Mouse (Mus musculus) adrenal gland, postnatal 10 days (tissue): Measurements from ENCODE around the gene Primpol. TPM values are rescaled to one million over a fixed set of nuclear protein-coding genes. Genes with fewer than 3 reads are reported as not detected.
"Not testable (repeated sequence)": the region's sequence is repeated elsewhere in the genome, so short reads cannot be mapped to it uniquely, and the experiment has no call there.

ENCODE experiments used
- DNase-seq: peaks from one replicate; pipeline ENCODE4 v3.0.0; 2021; ENCODE audit warnings: mixed read lengths
- total RNA-seq, 2 experiments: library from RNA; stranded (reverse); gene quantifications; 2 replicates each; pipeline ENCODE4 v1.2.3; 2021

Primpol gene
- total RNA-seq, 2 experiments from 2014 or later = 12.0 to 17.4 TPM

GRCm38 (mm10) chr8:46603587-46603986, 13.4 kb downstream of the Primpol start:
- no peak for DNase-seq

GRCm38 (mm10) chr8:46600959-46601707, 15.9 kb downstream of the Primpol start:
- no peak for DNase-seq

- DNase-seq = no peak
Measured at GRCm38 (mm10) chr8:46599314-46599904, 17.6 kb downstream of the Primpol start.

DNA sequence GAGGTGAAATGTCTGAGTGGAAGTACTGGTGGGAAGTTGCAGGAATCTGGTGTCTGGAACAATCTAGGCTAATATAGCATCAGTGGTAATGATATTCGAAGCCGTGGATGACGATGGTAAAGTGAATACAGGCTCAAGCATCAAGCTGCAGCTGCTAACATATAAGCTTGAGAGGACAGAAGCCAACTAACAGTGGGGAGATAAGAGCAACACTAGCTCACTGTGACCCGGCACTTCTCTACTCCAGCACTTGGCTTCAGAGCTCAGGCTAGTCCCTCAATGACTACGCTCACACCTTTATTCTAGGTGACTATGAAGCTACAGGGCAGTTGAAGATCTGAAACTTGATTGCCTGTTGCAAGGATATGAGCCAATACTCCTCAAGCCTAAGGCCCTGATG, 18.3 kb downstream of the Primpol start:
- no peak for DNase-seq

GRCm38 (mm10) chr8:46598114-46598513, 18.9 kb downstream of the Primpol start:
- DNase-seq = peak; percentile 23

- peak; percentile 28 for DNase-seq
Measured at GRCm38 (mm10) chr8:46597411-46597810, 19.6 kb downstream of the Primpol start.

DNA sequence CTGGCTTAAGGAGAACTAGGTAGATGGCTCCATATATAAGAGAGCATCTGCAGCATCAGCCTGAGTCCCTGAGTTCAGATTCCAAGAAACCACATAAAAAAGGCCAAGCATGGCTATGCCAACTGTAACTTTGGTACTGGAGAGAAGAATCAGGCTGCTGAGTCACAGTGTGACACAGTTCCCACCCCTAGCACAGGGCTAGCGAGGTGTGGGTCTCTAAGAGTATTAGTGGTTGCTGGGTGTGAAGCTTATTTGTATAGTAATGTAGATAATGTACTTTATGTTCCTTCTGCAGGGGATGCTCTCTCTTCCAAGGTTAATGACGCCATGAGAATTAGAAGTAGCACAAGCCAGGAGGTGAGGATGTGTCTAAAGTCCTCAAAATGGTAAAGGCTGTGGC, 20.5 kb downstream of the Primpol start:
- no peak for DNase-seq

- DNase-seq = peak; percentile 26
Measured at GRCm38 (mm10) chr8:46595593-46595992, 21.4 kb downstream of the Primpol start.

DNA sequence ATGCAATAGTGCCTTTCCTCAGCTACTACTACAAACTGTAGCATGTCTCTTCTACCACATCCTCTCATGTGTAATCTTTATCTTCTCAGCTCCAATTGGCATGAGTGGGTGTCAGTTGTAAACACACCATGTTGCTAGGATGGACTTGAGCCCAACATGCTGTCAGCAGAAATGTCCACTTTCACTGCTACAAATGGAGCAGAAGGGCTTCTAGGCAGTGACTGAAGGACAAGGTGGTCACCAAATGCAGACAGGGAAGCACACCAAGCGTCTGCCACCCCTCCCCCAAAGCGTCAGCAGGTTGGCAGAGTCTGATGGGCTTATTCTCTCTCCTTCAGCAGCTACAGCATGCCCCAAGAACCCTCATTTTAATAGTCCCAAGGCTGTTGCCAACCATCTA, 23.2 kb downstream of the Primpol start:
- DNase-seq = no peak

DNA sequence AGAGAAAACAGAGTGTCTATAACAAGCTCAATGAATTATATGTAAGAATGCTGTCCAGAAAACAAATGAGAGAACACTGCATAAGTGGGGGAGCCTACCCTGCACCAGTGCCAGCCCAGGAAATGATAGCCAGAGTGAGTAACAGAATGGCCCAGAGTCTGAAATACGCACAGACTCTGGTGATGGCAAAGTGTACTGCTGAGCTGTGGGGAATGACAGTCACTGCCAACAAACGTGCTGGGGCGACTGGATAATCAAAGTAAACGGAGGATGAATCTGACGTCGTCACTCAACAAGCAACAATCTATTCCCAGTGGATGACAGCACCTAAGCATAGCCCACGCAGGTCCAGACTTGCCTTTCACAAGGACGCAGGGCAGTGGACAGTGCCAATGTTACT, 23.9 kb downstream of the Primpol start:
- no peak for DNase-seq

- no peak for DNase-seq
Measured at GRCm38 (mm10) chr8:46588663-46589062, 28.3 kb downstream of the Primpol start.

DNA sequence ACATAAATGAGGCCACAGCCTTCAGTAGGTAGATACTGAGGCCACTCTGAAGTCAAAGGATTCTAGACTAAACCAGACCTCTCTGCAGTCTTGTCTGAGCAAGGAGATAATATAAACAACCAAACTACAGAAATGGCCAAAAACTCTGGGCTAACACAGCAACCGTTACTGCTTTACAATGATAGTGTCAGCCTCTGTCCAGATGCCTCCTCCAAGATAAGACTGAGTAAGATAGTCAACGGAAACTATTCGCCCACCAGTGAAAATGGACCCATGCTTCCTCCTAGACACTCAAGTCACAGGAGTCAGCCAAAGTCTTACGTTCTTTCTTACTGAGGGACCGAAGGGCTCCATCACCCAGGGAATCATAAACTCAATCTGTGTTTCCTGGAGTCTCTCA, 29.1 kb downstream of the Primpol start:
- DNase-seq = no peak

DNA sequence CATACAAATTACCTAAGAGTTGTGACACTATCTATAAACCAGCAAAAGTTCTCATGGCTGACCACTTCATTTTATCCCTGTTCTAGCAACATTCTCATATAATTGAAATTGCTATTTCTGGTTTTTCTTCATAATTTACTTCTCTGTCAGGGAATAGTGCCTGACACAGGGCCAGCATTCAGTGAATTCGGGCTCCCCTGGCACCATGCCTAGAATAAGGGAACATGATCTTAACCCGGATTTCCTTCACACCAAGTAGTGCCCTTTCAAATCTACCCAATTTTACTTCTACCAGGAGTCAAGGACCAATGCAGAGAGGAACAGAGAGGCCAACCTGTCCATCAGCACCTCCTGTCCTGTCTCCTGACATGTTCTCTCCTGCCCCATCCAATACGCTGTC, 31.4 kb downstream of the Primpol start:
- DNase-seq = no peak

GRCm38 (mm10) chr8:46584328-46584727, 32.7 kb downstream of the Primpol start:
- DNase-seq = not testable (repeated sequence)

DNA sequence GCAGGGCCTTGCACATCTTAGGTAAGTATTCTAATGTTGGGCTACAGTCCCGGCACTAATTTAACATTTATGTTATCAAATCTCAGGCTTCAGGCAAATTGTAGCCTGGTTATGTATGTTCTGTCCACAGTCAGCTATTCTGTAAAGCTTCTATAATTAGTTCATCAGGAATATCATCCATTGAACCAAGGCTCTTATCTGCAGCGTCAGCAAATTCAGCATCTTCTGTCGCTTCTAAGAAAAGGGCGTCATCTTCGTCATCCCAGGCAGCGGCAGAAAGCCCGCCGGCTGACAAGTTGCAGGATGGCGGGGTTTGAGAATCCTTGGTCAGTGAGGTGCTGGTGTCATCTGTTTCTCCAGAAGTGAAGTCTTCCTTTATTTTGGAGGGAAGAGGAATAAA, 38.2 kb downstream of the Primpol start:
- DNase-seq = no peak

GRCm38 (mm10) chr8:46573964-46574363, 43.0 kb downstream of the Primpol start:
- DNase-seq = no peak

DNA sequence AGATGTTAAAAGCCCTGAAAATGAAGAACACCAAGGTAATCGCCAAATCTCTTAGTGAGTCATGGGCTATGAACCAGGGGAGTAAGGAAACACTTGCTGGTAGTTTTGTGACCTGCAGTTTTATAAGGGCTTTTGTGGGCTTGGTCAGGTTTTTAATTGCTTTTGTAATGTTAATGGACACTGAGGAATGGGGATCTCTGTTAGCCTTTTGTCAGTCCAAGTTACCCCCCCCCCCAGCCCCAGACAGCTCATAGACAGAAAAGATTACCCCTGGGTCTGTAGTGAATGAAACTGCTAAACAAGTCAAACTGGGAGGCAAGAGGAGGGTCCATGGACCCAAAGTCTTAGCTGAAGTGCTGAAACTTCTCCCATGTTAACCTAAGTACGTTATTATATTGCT, 43.6 kb downstream of the Primpol start:
- no peak for DNase-seq

DNA sequence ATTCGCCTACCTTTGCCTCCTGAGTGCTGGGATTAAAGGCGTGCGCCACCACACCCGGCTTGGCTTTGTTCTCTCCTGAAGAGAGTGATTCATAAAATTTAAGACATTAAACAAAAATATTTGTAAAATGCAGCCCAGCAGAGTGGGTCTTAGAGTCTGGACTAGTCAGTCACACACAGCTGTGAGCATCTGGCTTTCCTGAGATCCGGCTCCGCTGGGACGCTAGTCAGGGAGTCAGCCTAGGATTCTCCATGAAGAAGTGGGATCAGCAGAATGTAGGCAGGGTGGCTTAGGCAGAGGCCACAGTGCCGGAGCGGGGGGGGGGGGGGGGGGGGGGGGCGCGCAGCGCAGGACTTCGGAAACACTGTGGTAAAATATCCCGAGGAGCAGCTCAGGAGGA, 46.3 kb downstream of the Primpol start:
- DNase-seq = no peak

- DNase-seq = no peak
Measured at GRCm38 (mm10) chr8:46569659-46570441, 47.2 kb downstream of the Primpol start.

DNA sequence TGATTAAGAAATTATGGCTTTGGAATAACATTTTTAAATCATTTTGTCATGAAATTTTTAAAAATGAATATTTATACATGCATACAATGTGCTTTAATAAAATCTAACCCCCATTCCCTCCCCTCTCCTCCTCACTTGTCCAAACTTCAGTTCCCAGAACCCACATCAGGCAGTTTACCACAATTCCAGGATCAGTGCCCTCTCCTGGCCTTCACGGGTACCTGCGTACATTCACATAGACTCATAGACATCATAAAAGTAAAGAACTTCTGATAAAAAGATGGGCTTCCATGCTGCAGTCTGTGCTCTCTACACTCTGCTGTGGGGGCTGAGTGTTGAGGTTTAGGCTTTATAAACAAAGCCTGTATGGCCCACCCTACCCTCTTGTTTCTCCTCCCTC, 48.1 kb downstream of the Primpol start:
- DNase-seq = no peak

DNA sequence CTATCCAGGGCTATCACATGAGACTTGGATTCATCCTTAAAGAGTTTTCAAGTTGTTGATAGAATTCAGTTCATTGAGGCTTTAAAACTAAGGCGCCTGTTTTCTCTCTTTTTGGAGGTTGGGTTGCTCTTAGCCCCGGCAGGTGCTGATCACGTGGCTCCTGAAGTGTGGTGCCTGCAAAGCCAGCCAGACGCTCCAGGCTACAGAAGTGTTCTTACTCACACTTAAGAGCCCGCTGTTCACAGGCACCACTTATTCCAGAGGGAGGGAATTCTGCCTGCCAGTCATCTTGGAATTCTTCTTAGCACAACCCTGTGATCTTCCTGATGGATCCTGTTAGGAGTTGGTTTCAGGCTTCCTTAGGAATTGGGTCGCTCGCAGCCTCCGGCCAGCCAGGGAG, 49.1 kb downstream of the Primpol start:
- no peak for DNase-seq

- DNase-seq = no peak
Measured at GRCm38 (mm10) chr8:46566914-46567529, 50.0 kb downstream of the Primpol start.

DNA sequence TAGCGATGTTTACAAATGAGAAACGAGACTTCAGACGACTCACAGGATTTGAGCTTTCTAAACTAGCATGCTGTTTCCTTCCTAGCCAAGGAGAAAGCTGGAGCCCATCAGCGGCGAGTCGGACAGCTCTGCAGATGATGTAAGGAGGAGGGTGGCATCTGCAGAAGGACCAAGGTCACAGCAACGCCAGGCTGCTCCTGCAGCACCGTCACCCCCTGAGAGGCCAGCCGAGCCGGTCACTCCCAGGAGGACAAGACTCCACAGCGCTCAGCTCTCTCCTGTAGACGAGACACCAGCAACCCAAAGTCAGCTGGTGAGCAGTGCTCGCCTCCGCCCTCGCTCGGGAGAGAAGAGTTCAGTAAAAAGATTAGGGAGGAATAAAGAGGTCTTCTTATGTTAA, 54.7 kb downstream of the Primpol start:
- peak; percentile 41 for DNase-seq
